Comparison of ENCODE assay signal across 9 mouse cellular contexts in genomic region chr6:38065122-38065500, GRCm38 (mm10). TPM values are rescaled to one million over a fixed set of nuclear protein-coding genes. Genes with fewer than 3 reads are reported as not detected.
A peak's percentile ranks its signal among the peaks of the same experiment; 100 is the strongest.
DNase-seq lines count a peak whose midpoint lies in the region; ATAC-seq lines count a peak whose summit lies in the region.
"Had no signal": no experiment of that assay in that cellular context is flagged by ENCODE, and none has a peak within 500 bp of the region (broad histone marks: within the 10 kb centered on the region; RNA-seq: fewer than 3 reads in every experiment).

No protein-coding gene starts in this region.

- H3K9ac ChIP-seq in hindbrain, embryonic 16.5 days (ENCODE audit: low read depth, low read length), result no peak overlapping the region
- H3K9ac ChIP-seq: lung, embryonic 15.5 days had no signal

- H3K27ac ChIP-seq in hindbrain, embryonic 16.5 days (ENCODE audit: low read depth, low read length), result no peak overlapping the region; the same call in 1 of the 2 replicates
- H3K27ac ChIP-seq in hindbrain, embryonic 10.5 days, result no peak overlapping the region
- H3K27ac ChIP-seq: lung, embryonic 15.5 days had no signal

- no peak overlapping the region for H3K4me3 ChIP-seq in hindbrain, embryonic 16.5 days (ENCODE audit: low read length)
- no peak overlapping the region for H3K4me3 ChIP-seq in hindbrain, embryonic 10.5 days
- H3K4me3 ChIP-seq: lung, embryonic 15.5 days had no signal

- H3K36me3 ChIP-seq in hindbrain, embryonic 16.5 days (ENCODE audit: control insufficient read depth, insufficient read depth, low read length), result no peaks in the 10 kb centered on the region
- H3K36me3 ChIP-seq in hindbrain, embryonic 10.5 days, result no peaks in the 10 kb centered on the region
- H3K36me3 ChIP-seq: lung, embryonic 15.5 days had no signal

- 55% methylated on average over 3 of the region's 3 CpGs for WGBS in hindbrain, embryonic 16.5 days
- WGBS in hindbrain, embryonic 10.5 days, result 87% methylated on average over 3 of the region's 3 CpGs

- H3K4me2 ChIP-seq in hindbrain, embryonic 16.5 days (ENCODE audit: low read length), result no peak overlapping the region
- H3K4me2 ChIP-seq: lung, embryonic 15.5 days had no signal

- ATAC-seq in hindbrain, embryonic 16.5 days, result peak; percentile 83
- ATAC-seq in megakaryocyte-erythroid progenitor cell, adult 5-6 weeks (replicated peaks; ENCODE audit: low FRiP score, low TSS enrichment, poor library complexity, severe bottlenecking), result no peak

- H3K9me3 ChIP-seq in hindbrain, embryonic 16.5 days (ENCODE audit: control insufficient read depth, low read length), result no peaks in the 10 kb centered on the region
- peaks cover 14% of the 10 kb centered on the region for H3K9me3 ChIP-seq in hindbrain, embryonic 10.5 days
- H3K9me3 ChIP-seq: lung, embryonic 15.5 days had no signal

- H3K4me1 ChIP-seq in hindbrain, embryonic 16.5 days (ENCODE audit: control insufficient read depth, insufficient read depth, low read depth, low read length), result peaks cover 2% of the 10 kb centered on the region
- peaks cover 7% of the 10 kb centered on the region; the same call in 1 of the 2 replicates for H3K4me1 ChIP-seq in hindbrain, embryonic 10.5 days (replicated peaks)
- H3K4me1 ChIP-seq: lung, embryonic 15.5 days had no signal

- no peak for DNase-seq in hindbrain, embryonic 10.5 days (ENCODE audit: low spot score)
- DNase-seq in cerebellum, postnatal 14 days, result peak; percentile 92 to 94
- peak; percentile 73 to 75 for DNase-seq in layer of hippocampus, postnatal 10 days (ENCODE audit: low spot score in 2 of 2)
- DNase-seq in right cerebral cortex, postnatal 14 days, result peak; percentile 57
- no peak for DNase-seq in lung, postnatal 36 days
- DNase-seq in gastrocnemius, postnatal 10 days, result no peak

- H3K27me3 ChIP-seq in hindbrain, embryonic 16.5 days (replicated peaks; ENCODE audit: control insufficient read depth, insufficient read depth, low read length), result no peaks in the 10 kb centered on the region
- no peaks in the 10 kb centered on the region for H3K27me3 ChIP-seq in hindbrain, embryonic 10.5 days (ENCODE audit: insufficient read depth, poor library complexity, severe bottlenecking)
- H3K27me3 ChIP-seq: lung, embryonic 15.5 days had no signal

RNA-seq across cellular contexts. Expression of gene Svopl, which starts 18.3 kb away (rescaled TPM):
- polyA plus RNA-seq in hindbrain, embryonic 16.5 days (2015; fragmentation: Nextera tagmentation; extraction: Ambion mirVana), result 1.4 and 1.5 TPM in 2 replicates
- 3.9 and 4.9 TPM in 2 replicates for polyA plus RNA-seq in hindbrain, embryonic 10.5 days (2016; fragmentation: Nextera tagmentation; extraction: Ambion mirVana)
- total RNA-seq in layer of hippocampus, postnatal 10 days (2021), result under 1 TPM; 0.31 to 0.50 TPM
- total RNA-seq in megakaryocyte-erythroid progenitor cell, adult 5-6 weeks (2014; fragmentation: Nextera tagmentation), result not detected in 2 replicates
- not detected in 2 replicates for total RNA-seq in megakaryocyte-erythroid progenitor cell, adult 5-6 weeks (2017)
- total RNA-seq in gastrocnemius, postnatal 10 days (2021), result under 1 TPM; 0.80 to 0.86 TPM

RNA-seq across cellular contexts. Expression of gene Tmem213, which starts 43.9 kb away (rescaled TPM):
- polyA plus RNA-seq in hindbrain, embryonic 16.5 days (2015; fragmentation: Nextera tagmentation; extraction: Ambion mirVana), result not detected in 2 replicates
- polyA plus RNA-seq in hindbrain, embryonic 10.5 days (2016; fragmentation: Nextera tagmentation; extraction: Ambion mirVana), result not detected in 2 replicates
- not detected for total RNA-seq in layer of hippocampus, postnatal 10 days (2021)
- total RNA-seq in megakaryocyte-erythroid progenitor cell, adult 5-6 weeks (2014; fragmentation: Nextera tagmentation), result not detected in 2 replicates
- total RNA-seq in megakaryocyte-erythroid progenitor cell, adult 5-6 weeks (2017), result not detected in 2 replicates
- total RNA-seq in gastrocnemius, postnatal 10 days (2021), result not detected

RNA-seq across cellular contexts. Expression of gene Atp6v0a4, which starts 59.3 kb away (rescaled TPM):
- 0.35 and 0.38 TPM in 2 replicates for polyA plus RNA-seq in hindbrain, embryonic 16.5 days (2015; fragmentation: Nextera tagmentation; extraction: Ambion mirVana)
- not detected in 2 replicates for polyA plus RNA-seq in hindbrain, embryonic 10.5 days (2016; fragmentation: Nextera tagmentation; extraction: Ambion mirVana)
- 1 to 10 TPM; 4.5 to 4.6 TPM for total RNA-seq in layer of hippocampus, postnatal 10 days (2021)
- 0.46 and 0.79 TPM in 2 replicates for total RNA-seq in megakaryocyte-erythroid progenitor cell, adult 5-6 weeks (2014; fragmentation: Nextera tagmentation)
- total RNA-seq in megakaryocyte-erythroid progenitor cell, adult 5-6 weeks (2017), result 2.5 TPM in 1 of 2 replicates, not detected in the other
- 1 to 10 TPM; 1.8 to 2.3 TPM for total RNA-seq in gastrocnemius, postnatal 10 days (2021)

Comparison
In these comparisons a context has a peak if more than half of its experiments do, and no peak if none do; other contexts are left out.
1. DNase-seq: peak in cerebellum, postnatal 14 days (2 of 2), layer of hippocampus, postnatal 10 days (2 of 2) and right cerebral cortex, postnatal 14 days (single experiment); none in hindbrain, embryonic 10.5 days (single experiment), lung, postnatal 36 days (single experiment) and gastrocnemius, postnatal 10 days (single experiment).